Comparison of ENCODE assay signal across 25 mouse cellular contexts in genomic region chr8:115436356-115436721, GRCm38 (mm10).
DNase-seq lines count a peak whose midpoint lies in the region; ATAC-seq lines count a peak whose summit lies in the region.
"Had no signal": no experiment of that assay in that cellular context is flagged by ENCODE, and none has a peak within 500 bp of the region (broad histone marks: within the 10 kb centered on the region; RNA-seq: fewer than 3 reads in every experiment).

No protein-coding gene starts in this region.

- no peak overlapping the region for H3K4me3 ChIP-seq in embryonic facial prominence, embryonic 10.5 days
- H3K4me3 ChIP-seq in kidney, embryonic 16.5 days (ENCODE audit: low read length): no peak overlapping the region
- H3K4me3 ChIP-seq: forebrain, embryonic 10.5 days; forebrain, embryonic 13.5 days; gastrocnemius, adult 2 months; heart, embryonic 12.5 days; heart, embryonic 15.5 days; hindbrain, embryonic 10.5 days; hindbrain, embryonic 13.5 days had no signal

- ATAC-seq in common myeloid progenitor, adult 5-6 weeks (replicated peaks; ENCODE audit: low read depth, poor library complexity, severe bottlenecking): peak; percentile 55
- ATAC-seq in megakaryocyte, adult 5-6 weeks (ENCODE audit: poor library complexity, severe bottlenecking): peak; percentile 80
- ATAC-seq in kidney, embryonic 16.5 days (ENCODE audit: low FRiP score, low TSS enrichment): no peak
- ATAC-seq: forebrain, embryonic 13.5 days; forebrain, embryonic 16.5 days; hindbrain, embryonic 16.5 days; intestine, embryonic 16.5 days had no signal

- peaks cover 11% of the 10 kb centered on the region; the same call in 1 of the 2 replicates for H3K27me3 ChIP-seq in embryonic facial prominence, embryonic 10.5 days (replicated peaks; ENCODE audit: low read depth, poor library complexity, severe bottlenecking)
- no peaks in the 10 kb centered on the region for H3K27me3 ChIP-seq in kidney, embryonic 16.5 days (ENCODE audit: insufficient read depth, low read length)
- H3K27me3 ChIP-seq: heart, embryonic 15.5 days; hindbrain, embryonic 13.5 days had no signal

- WGBS in embryonic facial prominence, embryonic 10.5 days: 90% methylated on average over 4 of the region's 4 CpGs
- 87% methylated on average over 4 of the region's 4 CpGs for WGBS in kidney, embryonic 16.5 days

- peak; percentile 45 for DNase-seq in CD4-positive helper T cell, adult 2 months (ENCODE audit: low read depth, low spot score)
- no peak for DNase-seq in frontal cortex, postnatal 14 days (ENCODE audit: low spot score in 2 of 2)
- no peak for DNase-seq in embryonic facial prominence, embryonic 10.5 days (ENCODE audit: low spot score)
- DNase-seq: adrenal gland, adult 8-10 months; adrenal gland, postnatal 25 days; cerebellum, adult 18-20 months; cerebellum, adult 9-10 months; cerebellum, postnatal 14 days; gastrocnemius, adult 2 months; gastrocnemius, postnatal 14 days; heart, adult 18-20 months; heart, postnatal 10 days; heart, postnatal 36 days had no signal

- H3K36me3 ChIP-seq in embryonic facial prominence, embryonic 10.5 days (replicated peaks): no peaks in the 10 kb centered on the region
- no peaks in the 10 kb centered on the region for H3K36me3 ChIP-seq in kidney, embryonic 16.5 days (ENCODE audit: insufficient read depth, low read length)
- H3K36me3 ChIP-seq: forebrain, embryonic 10.5 days; heart, embryonic 12.5 days; heart, embryonic 15.5 days; hindbrain, embryonic 10.5 days; hindbrain, embryonic 13.5 days had no signal

- H3K9ac ChIP-seq in kidney, embryonic 16.5 days (replicated peaks; ENCODE audit: low read length): no peak overlapping the region
- H3K9ac ChIP-seq: forebrain, embryonic 13.5 days; heart, embryonic 12.5 days; heart, embryonic 15.5 days; hindbrain, embryonic 13.5 days had no signal

- H3K4me1 ChIP-seq in embryonic facial prominence, embryonic 10.5 days: no peaks in the 10 kb centered on the region
- H3K4me1 ChIP-seq in kidney, embryonic 16.5 days (ENCODE audit: insufficient read depth, low read length): no peaks in the 10 kb centered on the region
- H3K4me1 ChIP-seq: heart, embryonic 12.5 days; heart, embryonic 15.5 days; hindbrain, embryonic 10.5 days; hindbrain, embryonic 13.5 days had no signal

- H3K27ac ChIP-seq in embryonic facial prominence, embryonic 10.5 days (replicated peaks): no peak overlapping the region
- no peak overlapping the region for H3K27ac ChIP-seq in kidney, embryonic 16.5 days (ENCODE audit: low read length)
- H3K27ac ChIP-seq: forebrain, embryonic 10.5 days; forebrain, embryonic 13.5 days; gastrocnemius, adult 2 months; heart, embryonic 15.5 days; hindbrain, embryonic 10.5 days; hindbrain, embryonic 13.5 days had no signal

- no peak overlapping the region for H3K4me2 ChIP-seq in kidney, embryonic 16.5 days (replicated peaks; ENCODE audit: low read depth, low read length)
- H3K4me2 ChIP-seq: forebrain, embryonic 13.5 days; heart, embryonic 12.5 days; heart, embryonic 15.5 days; hindbrain, embryonic 13.5 days had no signal

- no peaks in the 10 kb centered on the region for H3K9me3 ChIP-seq in embryonic facial prominence, embryonic 10.5 days
- no peaks in the 10 kb centered on the region for H3K9me3 ChIP-seq in kidney, embryonic 16.5 days (ENCODE audit: low read length)
- H3K9me3 ChIP-seq: forebrain, embryonic 10.5 days; forebrain, embryonic 13.5 days; heart, embryonic 12.5 days; heart, embryonic 15.5 days; hindbrain, embryonic 10.5 days; hindbrain, embryonic 13.5 days had no signal
